Mouse (Mus musculus) cerebellum, adult 2 months (tissue): ENCODE data around the gene Alx3.

Experiments used
- CTCF ChIP-seq: fragments of 200-500 bp; IDR thresholded peaks from 2 replicates; pipeline ENCODE4 v1.5.1; 2011; ENCODE audit warnings: low read depth, mild to moderate bottlenecking, control low read depth, low read length, moderate library complexity, borderline replicate concordance; ENCODE audit not compliant: insufficient read depth
- POLR2A ChIP-seq: fragments of 200-500 bp; IDR thresholded peaks from 2 replicates; pipeline ENCODE4 v1.6.1; 2011; ENCODE audit warnings: low read length, control low read depth, borderline replicate concordance; ENCODE audit not compliant: insufficient read depth

DNA sequence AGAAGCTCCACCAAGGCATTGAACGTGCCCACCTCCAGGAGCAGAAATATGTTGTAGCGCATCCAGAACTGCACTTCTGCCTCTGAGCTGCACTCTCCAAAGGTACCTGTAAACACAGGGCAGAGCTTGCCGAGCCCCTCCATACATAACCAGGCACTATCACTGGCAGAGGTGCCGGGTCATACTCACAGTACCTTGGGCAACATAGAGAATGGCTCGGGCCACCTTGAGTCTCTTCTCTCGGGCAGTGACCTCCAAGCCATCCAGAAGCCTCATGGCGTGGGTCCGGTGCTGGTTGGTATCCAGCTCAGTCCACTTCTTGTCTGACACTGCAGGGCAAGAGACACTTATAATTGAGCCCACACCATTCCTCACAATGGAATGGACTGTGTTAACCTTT is 31.9 kb downstream of the Alx3 start:
- TF ChIP-seq CTCF (no peak), POLR2A (no peak)
